Mouse (Mus musculus): ENCODE measurements around the gene Chil4. TPM values are rescaled to one million over a fixed set of nuclear protein-coding genes. Genes with fewer than 3 reads are reported as not detected.
"Not testable (repeated sequence)": the region's sequence is repeated elsewhere in the genome, so short reads cannot be mapped to it uniquely, and the experiment has no call there.

Gene Chil4
- total RNA-seq (2022): not detected

- no peak for DNase-seq (ENCODE audit: low spot score in 2 of 2)
Measured at GRCm38 (mm10) chr3:106219407-106219806, at the start of gene Chil4. Gene Chil4 (minus strand): TSS chr3:106219507.

GRCm38 (mm10) chr3:106265854-106266253, 46.5 kb upstream of the Chil4 start:
- no peak for DNase-seq (ENCODE audit: low spot score in 2 of 2)

- no peak for DNase-seq (ENCODE audit: low spot score in 2 of 2)
Measured at GRCm38 (mm10) chr3:106264854-106265253, 45.5 kb upstream of the Chil4 start.

- not testable (repeated sequence) for DNase-seq (ENCODE audit: low spot score in 2 of 2)
Measured at GRCm38 (mm10) chr3:106257076-106257475, 37.8 kb upstream of the Chil4 start.

- DNase-seq (ENCODE audit: low spot score in 2 of 2): no peak
Measured at GRCm38 (mm10) chr3:106252719-106253118, 33.4 kb upstream of the Chil4 start.

GRCm38 (mm10) chr3:106250763-106251399, 31.6 kb upstream of the Chil4 start:
- not testable (repeated sequence) for DNase-seq (ENCODE audit: low spot score in 2 of 2)

- not testable (repeated sequence) for DNase-seq (ENCODE audit: low spot score in 2 of 2)
Measured at GRCm38 (mm10) chr3:106247369-106247768, 28.1 kb upstream of the Chil4 start.

- DNase-seq (ENCODE audit: low spot score in 2 of 2): not testable (repeated sequence)
Measured at GRCm38 (mm10) chr3:106240210-106240609, 20.9 kb upstream of the Chil4 start.

- DNase-seq (ENCODE audit: low spot score in 2 of 2): no peak
Measured at GRCm38 (mm10) chr3:106239196-106239791, 20.0 kb upstream of the Chil4 start.

GRCm38 (mm10) chr3:106223391-106223790, 4.1 kb upstream of the Chil4 start:
- DNase-seq (ENCODE audit: low spot score in 2 of 2): not testable (repeated sequence)

GRCm38 (mm10) chr3:106221625-106222265, 2.4 kb upstream of the Chil4 start:
- no peak for DNase-seq (ENCODE audit: low spot score in 2 of 2)

- DNase-seq (ENCODE audit: low spot score in 2 of 2): not testable (repeated sequence)
Measured at GRCm38 (mm10) chr3:106218284-106218954, 888 bp downstream of the Chil4 start.

GRCm38 (mm10) chr3:106198030-106198429, 21.3 kb downstream of the Chil4 start:
- not testable (repeated sequence) for DNase-seq (ENCODE audit: low spot score in 2 of 2)

GRCm38 (mm10) chr3:106197246-106197645, 22.1 kb downstream of the Chil4 start:
- not testable (repeated sequence) for DNase-seq (ENCODE audit: low spot score in 2 of 2)

GRCm38 (mm10) chr3:106196276-106196675, 23.0 kb downstream of the Chil4 start:
- DNase-seq (ENCODE audit: low spot score in 2 of 2): no peak

- DNase-seq (ENCODE audit: low spot score in 2 of 2): no peak
Measured at GRCm38 (mm10) chr3:106195486-106195885, 23.8 kb downstream of the Chil4 start.

- no peak for DNase-seq (ENCODE audit: low spot score in 2 of 2)
Measured at GRCm38 (mm10) chr3:106187991-106188390, 31.3 kb downstream of the Chil4 start.

GRCm38 (mm10) chr3:106177509-106178189, 41.7 kb downstream of the Chil4 start:
- no peak for DNase-seq (ENCODE audit: low spot score in 2 of 2)

- DNase-seq (ENCODE audit: low spot score in 2 of 2): not testable (repeated sequence)
Measured at GRCm38 (mm10) chr3:106174971-106175370, 44.3 kb downstream of the Chil4 start.

GRCm38 (mm10) chr3:106172506-106172905, 46.8 kb downstream of the Chil4 start:
- DNase-seq (ENCODE audit: low spot score in 2 of 2): not testable (repeated sequence)

GRCm38 (mm10) chr3:106171135-106171731, 48.1 kb downstream of the Chil4 start:
- DNase-seq (ENCODE audit: low spot score in 2 of 2): no peak
